Mouse (Mus musculus): Measurements from ENCODE around the gene Gemin4. TPM values are rescaled to one million over a fixed set of nuclear protein-coding genes. Genes with fewer than 3 reads are reported as not detected.

The Gemin4 gene
- 1 to 10 TPM; 4.9 to 5.6 TPM for total RNA-seq (2021)
- long read RNA-seq, experiment 1, transcript Gemin4-201 (2 exons, 3,540 nt), result major isoform, 14 of 15 reads
- long read RNA-seq, experiment 1, partial matches to known transcripts, result 0 of 15 reads
- long read RNA-seq, experiment 1, other reads (novel, unspliced or antisense), result 1 of 15 reads
- long read RNA-seq, experiment 2, transcript Gemin4-201 (2 exons, 3,540 nt), result major isoform, 14 of 15 reads
- long read RNA-seq, experiment 2, partial matches to known transcripts, result 0 of 15 reads
- long read RNA-seq, experiment 2, other reads (novel, unspliced or antisense), result 1 of 15 reads

GRCm38 (mm10) chr11:76217390-76217800, at the start of gene Gemin4, which contains the start of gene Dbil5:
Gene Gemin4, minus strand, starts transcription at chr11:76217664.
Gene Dbil5, plus strand, starts transcription at chr11:76217608.
- Histone ChIP-seq H3K4me3 (peak within 1 kb of the TSS; percentile 88), H3K27ac (peak within 1 kb of the TSS; percentile 96)
- peak; percentile 90 for TF ChIP-seq CTCF (conservative IDR thresholded peaks at IDR 0.05)
- DNase-seq (ENCODE audit: low spot score in 2 of 2), result peak; percentile 97

- H3K4me3 ChIP-seq, result no peak overlapping the region
- H3K27ac ChIP-seq, result no peak overlapping the region
- no peak for TF ChIP-seq CTCF (conservative IDR thresholded peaks at IDR 0.05)
- DNase-seq (ENCODE audit: low spot score in 2 of 2), result no peak
These were observed 45.3 kb upstream of the Gemin4 start for GRCm38 (mm10) chr11:76262611-76263351.

- Histone ChIP-seq H3K4me3 (no peak overlapping the region), H3K27ac (peak overlapping the region; percentile 32; the same call in 1 of the 2 replicates)
- no peak for DNase-seq (ENCODE audit: low spot score in 2 of 2)
- no peak for TF ChIP-seq CTCF (conservative IDR thresholded peaks at IDR 0.05)
These were observed 43.8 kb upstream of the Gemin4 start for GRCm38 (mm10) chr11:76261224-76261623.

- no peak for TF ChIP-seq CTCF (conservative IDR thresholded peaks at IDR 0.05)
- Histone ChIP-seq H3K4me3 (no peak overlapping the region), H3K27ac (peak overlapping the region; percentile 32; the same call in 1 of the 2 replicates)
- DNase-seq (ENCODE audit: low spot score in 2 of 2), result peak in 1 of 2 experiments; percentile 17
These were observed 43.0 kb upstream of the Gemin4 start for GRCm38 (mm10) chr11:76260208-76261050.

- DNase-seq (ENCODE audit: low spot score in 2 of 2), result no peak
- Histone ChIP-seq H3K27ac (peak overlapping the region; percentile 33), H3K4me3 (no peak overlapping the region)
- TF ChIP-seq CTCF (conservative IDR thresholded peaks at IDR 0.05), result no peak
These were observed 41.0 kb upstream of the Gemin4 start for GRCm38 (mm10) chr11:76258511-76258910.

GRCm38 (mm10) chr11:76257386-76257785, 39.9 kb upstream of the Gemin4 start:
- DNase-seq (ENCODE audit: low spot score in 2 of 2), result no peak
- TF ChIP-seq CTCF (conservative IDR thresholded peaks at IDR 0.05), result no peak
- Histone ChIP-seq H3K27ac (no peak overlapping the region), H3K4me3 (no peak overlapping the region)

- no peak overlapping the region for H3K4me3 ChIP-seq
- TF ChIP-seq CTCF (conservative IDR thresholded peaks at IDR 0.05), result no peak
- peak overlapping the region; percentile 46; the same call in 1 of the 2 replicates for H3K27ac ChIP-seq
- DNase-seq (ENCODE audit: low spot score in 2 of 2), result no peak
These were observed 38.7 kb upstream of the Gemin4 start for GRCm38 (mm10) chr11:76256129-76256528.

GRCm38 (mm10) chr11:76255431-76256001, 38.1 kb upstream of the Gemin4 start:
- peak overlapping the region; percentile 46; the same call in 1 of the 2 replicates for H3K27ac ChIP-seq
- peak; percentile 38 to 77 for DNase-seq (ENCODE audit: low spot score in 2 of 2)
- no peak for TF ChIP-seq CTCF (conservative IDR thresholded peaks at IDR 0.05)
- H3K4me3 ChIP-seq, result no peak overlapping the region

- TF ChIP-seq CTCF (conservative IDR thresholded peaks at IDR 0.05), result no peak
- no peak for DNase-seq (ENCODE audit: low spot score in 2 of 2)
- Histone ChIP-seq H3K27ac (no peak overlapping the region), H3K4me3 (no peak overlapping the region)
These were observed 36.4 kb upstream of the Gemin4 start for GRCm38 (mm10) chr11:76253918-76254264.

GRCm38 (mm10) chr11:76253145-76253917, 35.9 kb upstream of the Gemin4 start:
- no peak overlapping the region for H3K27ac ChIP-seq
- H3K4me3 ChIP-seq, result no peak overlapping the region
- DNase-seq (ENCODE audit: low spot score in 2 of 2), result peak; percentile 78 to 88
- TF ChIP-seq CTCF (conservative IDR thresholded peaks at IDR 0.05), result peak; percentile 95

GRCm38 (mm10) chr11:76252036-76252435, 34.6 kb upstream of the Gemin4 start:
- no peak for DNase-seq (ENCODE audit: low spot score in 2 of 2)
- Histone ChIP-seq H3K4me3 (no peak overlapping the region), H3K27ac (no peak overlapping the region)
- TF ChIP-seq CTCF (conservative IDR thresholded peaks at IDR 0.05), result no peak

GRCm38 (mm10) chr11:76247239-76247638, 29.8 kb upstream of the Gemin4 start:
- TF ChIP-seq CTCF (conservative IDR thresholded peaks at IDR 0.05), result no peak
- no peak overlapping the region for H3K4me3 ChIP-seq
- no peak for DNase-seq (ENCODE audit: low spot score in 2 of 2)
- no peak overlapping the region for H3K27ac ChIP-seq

Measured in layer of hippocampus, adult 2 months (tissue).